ENCODE assay signal across 26 mouse cellular contexts in the genomic region with DNA sequence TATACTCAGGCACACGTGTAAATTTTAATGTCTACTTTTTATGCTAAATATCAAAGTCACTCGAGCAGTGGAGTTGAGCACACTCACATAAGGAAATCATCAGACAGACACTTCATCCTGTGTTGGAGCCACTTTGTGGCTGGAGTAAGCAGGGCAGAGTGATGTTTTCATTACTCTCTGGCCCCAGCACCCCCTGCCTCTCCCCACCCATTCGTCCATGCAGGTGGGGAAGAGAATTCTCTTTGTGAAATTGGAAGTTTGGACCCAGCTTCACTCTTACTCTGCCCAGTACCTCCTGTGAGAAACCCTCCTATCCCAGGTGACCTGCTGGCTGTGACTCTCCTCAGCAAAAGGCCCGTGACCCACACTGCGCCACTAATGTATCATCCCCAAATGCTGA. TPM values are rescaled to one million over a fixed set of nuclear protein-coding genes. Genes with fewer than 3 reads are reported as not detected.
"Had no signal": no experiment of that assay in that cellular context is flagged by ENCODE, and none has a peak within 500 bp of the region (broad histone marks: within the 10 kb centered on the region; RNA-seq: fewer than 3 reads in every experiment).

No protein-coding gene starts in this region.

- H3K27ac ChIP-seq: heart, adult 2 months; hindbrain, embryonic 10.5 days; hindbrain, embryonic 12.5 days; hindbrain, embryonic 14.5 days; intestine, embryonic 15.5 days; left cerebral cortex, adult 2 months; limb, embryonic 13.5 days; liver, embryonic 13.5 days; liver, embryonic 15.5 days had no signal

- H3K4me3 ChIP-seq: gastrocnemius, adult 2 months; heart, adult 2 months; heart, embryonic 12.5 days; hindbrain, embryonic 10.5 days; hindbrain, embryonic 12.5 days; intestine, embryonic 15.5 days; left cerebral cortex, adult 2 months; limb, embryonic 13.5 days; liver, embryonic 13.5 days; liver, embryonic 15.5 days had no signal

- H3K9ac ChIP-seq: heart, embryonic 12.5 days; hindbrain, embryonic 12.5 days; hindbrain, embryonic 14.5 days; intestine, embryonic 15.5 days; limb, embryonic 13.5 days; liver, embryonic 13.5 days; liver, embryonic 15.5 days had no signal

- H3K4me1 ChIP-seq: liver, embryonic 15.5 days had no signal

- DNase-seq: gastrocnemius, adult 2 months; gastrocnemius, postnatal 10 days; gastrocnemius, postnatal 25 days; heart, adult 2 months; heart, postnatal 14 days; heart, postnatal 4 days; kidney, adult 18-20 months; kidney, adult 8-10 months; kidney, postnatal 10 days; kidney, postnatal 25 days; kidney, postnatal 4 days; liver; liver, embryonic 13.5 days had no signal

- ATAC-seq: hindbrain, embryonic 16.5 days; inflammation-experienced regulatory T-cells, adult 6 months; intestine, embryonic 15.5 days; intestine, postnatal 0 days had no signal

- H3K4me2 ChIP-seq: heart, embryonic 12.5 days; hindbrain, embryonic 12.5 days; hindbrain, embryonic 14.5 days; intestine, embryonic 15.5 days; limb, embryonic 13.5 days; liver, embryonic 11.5 days; liver, embryonic 13.5 days; liver, embryonic 15.5 days had no signal

- H3K36me3 ChIP-seq: heart, embryonic 12.5 days; hindbrain, embryonic 10.5 days; hindbrain, embryonic 12.5 days; intestine, embryonic 15.5 days; limb, embryonic 13.5 days; liver, embryonic 13.5 days; liver, embryonic 15.5 days had no signal

- H3K9me3 ChIP-seq: heart, embryonic 12.5 days; intestine, embryonic 15.5 days; liver, embryonic 15.5 days had no signal

RNA-seq across cellular contexts. Expression of a gene that starts 4.2 kb away (rescaled TPM):
- total RNA-seq: granulocyte monocyte progenitor cell, adult 5-6 weeks had no signal

RNA-seq across cellular contexts. Expression of a gene that starts 47.9 kb away (rescaled TPM):
- total RNA-seq: granulocyte monocyte progenitor cell, adult 5-6 weeks had no signal
- polyA plus RNA-seq: inflammation-experienced regulatory T-cells, adult 6 months had no signal
